Mouse (Mus musculus): ENCODE data around the gene Aurkaip1. TPM values are rescaled to one million over a fixed set of nuclear protein-coding genes. Genes with fewer than 3 reads are reported as not detected.

The Aurkaip1 gene
- polyA plus RNA-seq, 1 experiment from 2014 or later = 186 TPM

- Histone ChIP-seq H3K4me3 (peak within 1 kb of the TSS; percentile 95), H3K27ac (peak within 1 kb of the TSS; percentile 87), H3K4me1 (peaks cover 19% of the 10 kb centered on the region), H3K36me3 (peaks cover 33% of the 10 kb centered on the region), H3K9me3 (replicated peaks) (no peaks in the 10 kb centered on the region), H3K27me3 (ENCODE audit: low read depth, poor library complexity, severe bottlenecking) (no peaks in the 10 kb centered on the region)
- peak; percentile 45 for DNase-seq (ENCODE audit: low spot score)
- 12% methylated on average over 12 of the region's 12 CpGs for WGBS
Measured at GRCm38 (mm10) chr4:155802741-155803339, 28.2 kb upstream of the Aurkaip1 start, which contains the start of gene Mrpl20. TSS of gene Mrpl20 (plus strand) at chr4:155802878.

- peak overlapping the region; percentile 87 for H3K27ac ChIP-seq
- WGBS = under 1% methylated on average over 58 of the region's 58 CpGs
Measured at GRCm38 (mm10) chr4:155803340-155804041, 27.6 kb upstream of the Aurkaip1 start.

GRCm38 (mm10) chr4:155807841-155808240, 23.2 kb upstream of the Aurkaip1 start:
- no peaks in the 10 kb centered on the region for H3K27me3 ChIP-seq (ENCODE audit: low read depth, poor library complexity, severe bottlenecking)
- H3K4me3 ChIP-seq = no peak overlapping the region
- no peak for DNase-seq (ENCODE audit: low spot score)
- peaks cover 25% of the 10 kb centered on the region for H3K4me1 ChIP-seq
- WGBS = 90% methylated on average over 3 of the region's 3 CpGs
- peaks cover 71% of the 10 kb centered on the region for H3K36me3 ChIP-seq
- H3K27ac ChIP-seq = no peak overlapping the region
- H3K9me3 ChIP-seq (replicated peaks) = no peaks in the 10 kb centered on the region

More at GRCm38 (mm10) chr4:155803340-155804041, 27.6 kb upstream of the Aurkaip1 start:
- peak; percentile 98 for DNase-seq (ENCODE audit: low spot score)
- H3K36me3 ChIP-seq = peaks cover 39% of the 10 kb centered on the region
- H3K4me3 ChIP-seq = peak overlapping the region; percentile 95
- no peaks in the 10 kb centered on the region for H3K27me3 ChIP-seq (ENCODE audit: low read depth, poor library complexity, severe bottlenecking)
- H3K9me3 ChIP-seq (replicated peaks) = no peaks in the 10 kb centered on the region
- peaks cover 19% of the 10 kb centered on the region for H3K4me1 ChIP-seq

GRCm38 (mm10) chr4:155811929-155812664, 19.0 kb upstream of the Aurkaip1 start, which contains the start of gene Ccnl2:
TSS of gene Ccnl2 (plus strand) at chr4:155812489.
- peak; percentile 97 for DNase-seq (ENCODE audit: low spot score)
- under 1% methylated on average over 60 of the region's 60 CpGs for WGBS

GRCm38 (mm10) chr4:155812665-155813181, 18.3 kb upstream of the Aurkaip1 start:
- peak overlapping the region; percentile 98 for H3K27ac ChIP-seq
- H3K27me3 ChIP-seq (ENCODE audit: low read depth, poor library complexity, severe bottlenecking) = no peaks in the 10 kb centered on the region
- peaks cover 86% of the 10 kb centered on the region for H3K36me3 ChIP-seq
- no peak for DNase-seq (ENCODE audit: low spot score)
- H3K4me1 ChIP-seq = peaks cover 22% of the 10 kb centered on the region
- peak overlapping the region; percentile 100 for H3K4me3 ChIP-seq
- under 1% methylated on average over 49 of the region's 49 CpGs for WGBS
- no peaks in the 10 kb centered on the region for H3K9me3 ChIP-seq (replicated peaks)

More at GRCm38 (mm10) chr4:155811929-155812664, 19.0 kb upstream of the Aurkaip1 start, which contains the start of gene Ccnl2:
- H3K9me3 ChIP-seq (replicated peaks) = no peaks in the 10 kb centered on the region
- peak within 1 kb of the TSS; percentile 100 for H3K4me3 ChIP-seq
- H3K4me1 ChIP-seq = peaks cover 22% of the 10 kb centered on the region
- peak within 1 kb of the TSS; percentile 98 for H3K27ac ChIP-seq
- H3K36me3 ChIP-seq = peaks cover 86% of the 10 kb centered on the region
- H3K27me3 ChIP-seq (ENCODE audit: low read depth, poor library complexity, severe bottlenecking) = no peaks in the 10 kb centered on the region

GRCm38 (mm10) chr4:155817533-155817932, 13.5 kb upstream of the Aurkaip1 start:
- no peak overlapping the region for H3K4me3 ChIP-seq
- no peaks in the 10 kb centered on the region for H3K9me3 ChIP-seq (replicated peaks)
- peaks cover 14% of the 10 kb centered on the region for H3K4me1 ChIP-seq
- no peaks in the 10 kb centered on the region for H3K27me3 ChIP-seq (ENCODE audit: low read depth, poor library complexity, severe bottlenecking)
- H3K27ac ChIP-seq = no peak overlapping the region
- 93% methylated on average over 4 of the region's 4 CpGs for WGBS
- H3K36me3 ChIP-seq = peaks cover 95% of the 10 kb centered on the region
- DNase-seq (ENCODE audit: low spot score) = no peak

GRCm38 (mm10) chr4:155821025-155821424, 10.0 kb upstream of the Aurkaip1 start:
- 82% methylated on average over 7 of the region's 7 CpGs for WGBS
- Histone ChIP-seq H3K36me3 (peaks cover 100% of the 10 kb centered on the region), H3K4me3 (no peak overlapping the region), H3K27ac (no peak overlapping the region), H3K9me3 (replicated peaks) (no peaks in the 10 kb centered on the region), H3K27me3 (ENCODE audit: low read depth, poor library complexity, severe bottlenecking) (no peaks in the 10 kb centered on the region), H3K4me1 (no peaks in the 10 kb centered on the region)
- no peak for DNase-seq (ENCODE audit: low spot score)

GRCm38 (mm10) chr4:155823443-155823842, 7.6 kb upstream of the Aurkaip1 start:
- DNase-seq (ENCODE audit: low spot score) = no peak
- H3K9me3 ChIP-seq (replicated peaks) = no peaks in the 10 kb centered on the region
- no peak overlapping the region for H3K4me3 ChIP-seq
- H3K27ac ChIP-seq = no peak overlapping the region
- H3K36me3 ChIP-seq = peaks cover 100% of the 10 kb centered on the region
- H3K27me3 ChIP-seq (ENCODE audit: low read depth, poor library complexity, severe bottlenecking) = no peaks in the 10 kb centered on the region
- 95% methylated on average over 16 of the region's 16 CpGs for WGBS
- H3K4me1 ChIP-seq = no peaks in the 10 kb centered on the region

- no peaks in the 10 kb centered on the region for H3K9me3 ChIP-seq (replicated peaks)
- H3K36me3 ChIP-seq = peaks cover 58% of the 10 kb centered on the region
- H3K4me1 ChIP-seq = peaks cover 28% of the 10 kb centered on the region
- no peaks in the 10 kb centered on the region for H3K27me3 ChIP-seq (ENCODE audit: low read depth, poor library complexity, severe bottlenecking)
- no peak for DNase-seq (ENCODE audit: low spot score)
- H3K4me3 ChIP-seq = no peak overlapping the region
- 95% methylated on average over 4 of the region's 4 CpGs for whole genome bisulfite sequencing
- no peak overlapping the region for H3K27ac ChIP-seq
Measured at GRCm38 (mm10) chr4:155829866-155830265, 1.2 kb upstream of the Aurkaip1 start.

GRCm38 (mm10) chr4:155830596-155830995, 476 bp upstream of the Aurkaip1 start:
- WGBS = 57% methylated on average over 8 of the region's 8 CpGs
- Histone ChIP-seq H3K4me3 (peak overlapping the region; percentile 81), H3K9me3 (replicated peaks) (no peaks in the 10 kb centered on the region), H3K27me3 (ENCODE audit: low read depth, poor library complexity, severe bottlenecking) (no peaks in the 10 kb centered on the region), H3K27ac (no peak overlapping the region), H3K36me3 (peaks cover 53% of the 10 kb centered on the region), H3K4me1 (peaks cover 28% of the 10 kb centered on the region)
- no peak for DNase-seq (ENCODE audit: low spot score)

GRCm38 (mm10) chr4:155831831-155832230, 759 bp downstream of the Aurkaip1 start:
- Histone ChIP-seq H3K27me3 (ENCODE audit: low read depth, poor library complexity, severe bottlenecking) (no peaks in the 10 kb centered on the region), H3K36me3 (peaks cover 41% of the 10 kb centered on the region), H3K9me3 (replicated peaks) (no peaks in the 10 kb centered on the region), H3K27ac (peak overlapping the region; percentile 85), H3K4me3 (peak overlapping the region; percentile 81), H3K4me1 (peaks cover 28% of the 10 kb centered on the region)
- under 1% methylated on average over 25 of the region's 25 CpGs for WGBS
- no peak for DNase-seq (ENCODE audit: low spot score)

- Histone ChIP-seq H3K4me1 (peaks cover 28% of the 10 kb centered on the region), H3K9me3 (replicated peaks) (no peaks in the 10 kb centered on the region), H3K36me3 (peaks cover 36% of the 10 kb centered on the region), H3K27ac (peak overlapping the region; percentile 85), H3K27me3 (ENCODE audit: low read depth, poor library complexity, severe bottlenecking) (no peaks in the 10 kb centered on the region), H3K4me3 (peak overlapping the region; percentile 81)
- 56% methylated on average over 10 of the region's 10 CpGs for WGBS
- DNase-seq (ENCODE audit: low spot score) = no peak
Measured at GRCm38 (mm10) chr4:155832321-155832720, 1.2 kb downstream of the Aurkaip1 start.

Data from limb, embryonic 10.5 days (tissue).